Mouse (Mus musculus) lung, postnatal 36 days (tissue): ENCODE data around the gene Esp1.
"Not testable (repeated sequence)": the region's sequence is repeated elsewhere in the genome, so short reads cannot be mapped to it uniquely, and the experiment has no call there.

Experiments used
- DNase-seq: peaks from one replicate; pipeline ENCODE4 v3.0.0; 2022; ENCODE audit warnings: mixed read lengths

The Esp1 gene

DNA sequence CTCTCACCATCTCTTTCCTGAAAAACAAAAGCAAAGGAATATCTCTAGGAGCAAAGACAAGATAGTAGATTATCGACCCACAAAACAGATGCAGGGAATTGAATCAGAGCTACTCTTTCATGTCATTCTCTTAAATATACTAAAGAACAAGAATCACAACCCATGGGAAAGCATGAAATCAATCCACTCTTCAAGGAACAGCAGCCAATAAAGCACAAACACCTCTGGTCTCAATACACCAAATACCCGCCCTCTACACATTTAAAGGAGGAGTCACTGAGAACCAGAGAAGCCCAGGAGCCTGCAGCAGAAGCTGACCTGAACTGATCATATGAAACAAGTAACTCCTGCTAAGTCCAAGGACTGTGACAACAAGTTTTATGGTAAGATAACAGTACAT lies at the start of gene Esp1:
Esp1 (plus strand) TSS at position 301 of the 400 bp plus-strand sequence.
- no peak for DNase-seq

DNA sequence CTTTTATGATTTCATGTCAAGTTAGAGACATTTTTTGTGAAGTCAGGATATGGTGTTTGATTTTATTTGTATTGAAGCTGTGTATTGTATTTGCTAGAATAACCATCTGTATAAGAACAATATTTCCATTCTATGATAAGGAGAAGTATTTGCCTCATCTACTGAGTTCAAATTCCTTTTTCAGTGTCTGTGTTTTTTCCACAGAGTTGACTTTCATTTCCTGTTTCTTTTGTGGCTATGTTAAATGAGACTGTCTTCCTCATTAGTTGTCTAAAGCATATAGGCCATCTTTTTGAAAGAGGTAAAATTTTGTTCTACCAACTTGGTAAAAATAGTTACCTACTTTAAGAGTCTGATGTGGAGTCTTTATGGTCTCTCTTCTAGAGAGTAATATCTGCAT lies 10.6 kb upstream of the Esp1 start:
- no peak for DNase-seq

DNA sequence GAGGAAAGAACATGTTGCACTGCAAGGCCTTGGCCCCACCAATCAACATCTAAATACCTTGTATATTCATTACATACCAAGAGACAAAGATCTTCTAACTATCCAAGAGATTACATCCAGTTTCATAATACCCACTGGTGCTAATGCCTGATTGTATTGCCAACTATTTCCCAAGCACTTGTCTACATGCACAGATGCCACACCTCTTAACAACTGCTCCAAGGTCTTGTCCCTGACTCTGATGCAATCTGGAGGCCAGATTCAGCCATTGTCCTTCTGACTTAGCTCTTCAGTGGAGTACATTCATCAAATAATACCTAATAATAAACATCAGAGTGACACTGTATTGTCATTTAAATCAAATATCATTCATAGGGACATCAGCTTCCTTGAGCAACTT lies 9.9 kb upstream of the Esp1 start:
- not testable (repeated sequence) for DNase-seq

DNA sequence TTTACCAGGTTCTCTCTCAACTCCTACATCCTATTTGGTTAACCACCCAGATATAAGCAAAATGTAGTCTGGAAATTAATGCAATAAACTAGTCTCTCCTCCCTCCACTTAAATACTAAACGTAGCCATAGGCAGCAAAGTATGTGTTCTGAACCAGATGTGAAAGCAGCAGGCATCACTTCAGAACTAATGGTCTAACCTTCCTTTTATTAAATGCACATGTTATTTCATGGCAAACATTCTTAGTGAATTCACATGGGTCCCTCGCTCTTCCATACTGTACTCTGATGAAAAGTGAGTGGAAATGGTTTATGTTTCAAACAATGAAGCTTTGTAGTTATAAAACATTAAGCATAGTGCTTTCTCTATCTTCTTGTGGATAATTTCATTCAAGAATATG lies 4.4 kb downstream of the Esp1 start:
- DNase-seq, result no peak

DNA sequence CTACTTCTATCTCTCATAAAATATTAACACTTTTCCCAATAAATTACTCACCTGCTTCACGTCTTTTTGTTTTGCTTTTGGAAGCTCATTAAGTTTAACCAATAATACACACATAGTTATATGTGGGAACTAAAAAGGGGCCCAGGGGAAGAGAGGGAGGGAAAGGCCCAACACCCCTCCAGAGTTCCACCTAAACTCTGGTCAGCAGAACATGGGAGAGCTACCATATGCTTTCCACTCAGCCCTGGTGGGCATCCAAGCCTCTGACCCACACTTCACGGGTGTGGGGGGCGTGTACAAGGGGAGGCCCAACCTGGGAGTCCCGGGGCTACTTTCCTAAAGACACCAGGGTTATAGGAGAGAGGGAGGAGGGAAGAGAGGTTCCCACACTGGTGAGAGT lies 4.8 kb downstream of the Esp1 start:
- DNase-seq, result no peak

DNA sequence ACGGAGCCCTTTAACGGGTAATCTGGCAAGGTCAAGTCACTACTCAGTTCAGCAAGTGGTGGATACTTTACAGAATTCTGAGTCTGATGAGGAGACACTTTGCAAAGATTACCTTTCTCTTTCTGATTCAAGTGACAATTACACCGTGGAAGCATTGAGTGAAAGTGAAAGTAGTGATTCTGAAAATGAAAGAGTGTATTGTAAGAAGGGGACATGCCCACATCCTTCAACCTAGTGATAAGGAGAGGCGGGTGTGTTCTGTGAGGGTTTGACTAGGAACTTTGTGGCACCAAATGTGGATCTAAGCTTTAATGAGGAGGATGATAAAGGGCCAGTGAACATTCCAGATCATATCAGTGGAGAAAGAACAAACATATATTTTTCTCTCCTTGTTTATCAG lies 36.7 kb downstream of the Esp1 start:
- DNase-seq, result no peak

DNA sequence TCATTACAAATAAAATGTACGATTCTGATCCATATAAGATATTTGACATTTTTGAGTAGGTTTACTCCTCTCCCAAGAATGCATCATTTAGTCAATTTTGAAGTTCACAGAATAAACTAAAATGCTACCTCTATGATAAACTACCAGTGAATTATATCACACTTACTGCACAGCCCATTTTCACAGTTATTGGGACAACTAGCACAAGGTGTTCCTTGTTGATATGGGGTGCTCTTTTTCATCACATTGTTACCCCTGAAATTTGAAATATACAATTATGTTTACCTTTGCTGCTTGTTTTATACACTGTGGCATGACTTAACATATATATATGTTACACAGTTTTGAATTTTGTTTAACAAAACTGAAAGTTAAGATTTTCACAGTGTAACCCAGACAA lies 40.2 kb downstream of the Esp1 start:
- DNase-seq, result no peak
